Mouse (Mus musculus) Muller cell, postnatal 12 days (primary cell): ENCODE results near the gene Nxnl1.

ENCODE experiments used
- DNase-seq: peaks from one replicate; pipeline ENCODE4 v3.0.0-alpha.2; 2015; ENCODE audit errors: inconsistent ontology term

The Nxnl1 gene

DNA sequence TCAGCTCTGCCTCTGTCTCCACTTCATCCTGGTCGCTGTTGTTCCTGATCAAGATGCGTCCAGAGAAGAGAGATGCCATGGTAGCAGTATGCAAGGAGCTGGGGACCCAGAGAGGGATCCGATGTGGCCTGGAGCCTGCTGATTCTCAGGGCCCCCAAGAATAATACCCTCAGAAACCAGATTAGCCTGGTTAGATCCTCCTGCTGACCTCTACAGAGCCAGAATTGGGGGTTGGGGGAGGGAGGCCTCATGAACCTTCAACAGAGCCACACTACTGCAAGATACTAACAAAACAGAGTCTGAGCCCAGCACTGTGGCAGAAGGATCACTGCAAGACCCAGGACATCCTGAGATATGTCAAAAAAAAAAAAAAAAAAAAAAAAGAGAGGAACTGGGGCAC is at the start of gene Nxnl1:
Nxnl1 (minus strand) TSS at position 101 of the 400 bp plus-strand sequence.
- no peak for DNase-seq

DNA sequence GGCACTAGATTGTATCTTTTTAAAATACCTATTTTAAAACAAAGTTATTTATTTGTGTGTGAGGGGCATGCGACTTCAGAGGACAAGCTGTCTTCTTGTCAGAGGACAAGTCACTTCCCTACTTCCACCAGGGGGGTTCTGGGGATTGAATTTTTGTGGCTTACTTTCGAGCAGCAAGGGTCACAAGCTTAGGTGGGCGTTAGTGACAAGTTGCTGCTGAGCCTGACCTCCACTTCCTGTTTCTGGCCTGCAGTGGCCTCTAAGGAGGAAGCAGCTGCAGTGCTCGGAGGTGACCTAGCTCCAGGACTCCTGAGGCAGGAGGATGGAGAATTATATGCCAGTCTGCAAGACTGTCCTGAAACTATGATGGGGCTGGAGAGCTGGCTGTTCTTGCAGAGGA is 47.0 kb upstream of the Nxnl1 start:
- DNase-seq: no peak

DNA sequence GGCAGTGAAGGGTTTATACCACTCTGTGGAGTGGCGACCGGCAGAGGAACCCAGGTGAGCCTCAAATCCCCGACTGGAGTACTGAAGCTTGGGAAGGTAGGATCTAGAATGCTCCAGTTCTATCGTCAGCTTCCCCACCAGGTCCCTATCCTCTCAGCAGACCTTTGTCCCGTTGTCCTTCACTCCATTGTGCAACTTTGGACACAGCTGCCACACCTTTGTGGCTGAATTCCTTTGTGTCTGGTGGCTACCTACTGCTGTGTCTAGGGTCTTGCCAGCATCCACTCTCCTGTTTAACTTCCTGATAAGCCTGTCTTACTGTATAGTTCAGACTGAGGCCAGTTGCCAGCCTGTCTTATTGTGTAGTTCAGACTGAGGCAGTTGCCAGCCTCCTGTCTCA is 45.7 kb upstream of the Nxnl1 start:
- DNase-seq: no peak

DNA sequence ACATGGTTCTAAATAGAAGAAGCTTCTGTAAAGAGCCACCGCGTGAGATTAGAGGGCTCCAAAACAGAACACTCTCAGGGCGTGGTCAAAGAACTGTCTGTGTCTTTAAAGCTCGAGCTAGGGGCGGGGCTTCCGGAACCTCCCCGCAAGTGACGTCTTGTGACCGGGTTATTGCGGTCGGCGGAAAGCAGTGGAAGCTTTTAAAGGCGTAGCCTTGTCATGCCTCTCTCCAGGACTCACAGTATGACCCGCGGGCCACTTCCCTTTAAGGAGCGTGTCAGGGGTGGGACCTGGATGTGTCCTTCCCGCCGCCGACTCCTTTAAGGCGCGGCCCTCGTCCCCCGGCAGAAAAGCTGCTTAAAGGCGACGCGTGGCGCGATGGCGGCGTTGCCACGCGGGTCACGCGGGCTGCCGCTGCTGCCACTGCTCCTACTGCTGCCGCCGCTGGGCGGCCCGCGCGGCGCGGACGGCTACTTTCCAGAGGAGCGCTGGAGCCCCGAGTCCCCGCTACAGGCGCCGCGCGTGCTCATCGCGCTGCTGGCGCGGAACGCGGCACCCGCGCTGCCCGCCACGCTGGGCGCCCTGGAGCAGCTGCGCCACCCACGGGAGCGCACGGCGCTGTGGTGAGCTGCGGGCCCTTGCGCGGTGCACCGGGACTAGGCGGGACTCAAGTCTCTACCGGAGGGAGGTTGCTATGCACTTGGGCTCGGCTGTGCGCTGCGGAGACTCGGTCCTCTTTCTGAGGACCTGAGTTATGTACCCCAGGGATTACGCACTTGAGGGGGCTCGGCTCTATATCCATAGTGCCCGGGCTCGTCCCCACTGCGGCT is 44.6 kb upstream of the Nxnl1 start, which contains the start of gene Colgalt1:
Colgalt1 (plus strand) TSS at position 177 of the 830 bp plus-strand sequence.
- peak; percentile 99 for DNase-seq

DNA sequence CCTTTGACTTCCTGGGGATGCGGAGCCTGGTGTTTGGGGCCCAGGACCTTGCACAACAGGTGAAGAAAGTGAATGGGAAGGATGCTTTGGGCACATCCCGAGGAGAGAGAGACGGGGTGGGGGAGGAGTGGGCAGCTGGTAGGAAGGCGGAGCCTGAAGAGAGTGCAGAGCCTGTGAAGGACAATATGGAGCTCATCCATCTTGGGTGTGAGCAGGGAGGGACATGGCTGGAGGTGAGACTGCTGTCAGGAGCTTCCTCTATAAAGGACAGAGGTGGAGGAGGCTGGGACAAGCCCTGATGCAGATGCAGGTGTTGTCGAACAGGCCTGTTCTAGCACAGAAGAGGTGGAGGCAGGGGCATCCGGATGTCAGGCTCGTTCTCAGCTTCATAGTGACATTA is 37.6 kb upstream of the Nxnl1 start:
- DNase-seq: no peak

DNA sequence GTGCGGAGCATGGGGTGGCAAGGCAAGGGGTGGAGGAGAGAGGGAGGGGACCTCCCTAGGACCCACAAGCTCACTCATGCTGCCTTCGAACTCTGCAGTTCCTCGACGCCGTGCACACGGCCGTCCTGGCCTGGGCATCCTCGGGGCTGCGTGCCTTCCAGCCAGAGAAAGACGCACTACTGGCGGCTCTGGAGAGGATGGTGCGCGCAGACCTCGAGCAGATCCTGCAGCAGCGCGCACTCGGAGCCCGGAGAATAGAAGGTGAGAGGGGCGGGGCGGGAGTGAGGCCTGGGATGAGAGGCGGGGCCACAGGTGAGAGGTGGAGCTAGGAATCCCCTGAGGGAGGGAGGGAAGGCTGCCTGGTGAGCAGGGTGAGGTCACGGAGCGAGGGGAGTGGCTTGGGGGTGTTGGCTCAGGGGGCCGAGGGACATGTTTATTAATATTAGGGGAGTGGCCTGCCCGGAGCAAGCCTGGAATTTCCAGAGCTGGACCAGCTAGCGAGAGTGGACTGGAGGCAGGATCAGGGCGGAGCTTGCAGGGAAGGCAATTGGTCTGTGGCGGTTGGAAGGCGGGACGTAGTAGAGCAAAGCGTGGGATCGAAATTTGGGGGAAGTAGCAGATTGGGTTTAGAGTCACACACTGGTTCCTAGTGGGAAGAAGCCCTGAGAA is 36.4 kb upstream of the Nxnl1 start:
- peak; percentile 60 for DNase-seq

DNA sequence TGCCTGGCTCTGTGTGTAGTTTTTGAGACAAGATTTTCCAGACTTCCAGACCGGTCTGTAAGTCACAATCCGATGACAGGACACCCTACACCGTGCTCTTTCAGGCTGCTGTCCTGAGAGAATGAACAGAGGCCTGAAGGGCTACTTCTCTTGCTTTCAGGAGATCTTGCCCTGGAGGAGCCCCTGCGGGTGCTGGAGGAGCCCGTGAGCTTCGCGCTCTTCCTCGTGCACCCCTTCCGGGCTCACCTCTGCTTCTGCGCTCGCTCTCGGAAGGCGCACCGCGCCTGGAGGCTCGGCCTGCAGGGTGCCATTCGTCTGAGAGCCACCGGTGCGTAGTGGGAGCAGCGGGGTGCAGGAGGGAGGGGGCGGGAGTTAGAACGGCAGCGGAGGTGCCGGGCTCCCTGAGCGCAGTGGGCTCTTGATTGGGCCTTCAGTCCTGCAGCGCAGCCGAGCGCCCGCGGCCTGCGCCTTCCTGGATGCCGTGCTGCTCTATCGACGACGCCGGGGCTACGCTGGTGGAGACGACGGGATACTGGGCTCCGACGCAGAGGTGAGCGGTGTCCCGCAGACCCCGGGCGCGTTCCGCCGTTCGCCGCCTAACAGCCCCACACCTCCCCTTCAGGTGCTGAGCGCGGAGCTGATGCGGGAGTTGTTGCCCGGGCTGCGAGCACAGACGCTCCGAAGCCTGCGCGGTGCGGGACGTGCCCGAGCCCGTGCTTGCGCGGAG is 35.7 kb upstream of the Nxnl1 start:
- DNase-seq: no peak

DNA sequence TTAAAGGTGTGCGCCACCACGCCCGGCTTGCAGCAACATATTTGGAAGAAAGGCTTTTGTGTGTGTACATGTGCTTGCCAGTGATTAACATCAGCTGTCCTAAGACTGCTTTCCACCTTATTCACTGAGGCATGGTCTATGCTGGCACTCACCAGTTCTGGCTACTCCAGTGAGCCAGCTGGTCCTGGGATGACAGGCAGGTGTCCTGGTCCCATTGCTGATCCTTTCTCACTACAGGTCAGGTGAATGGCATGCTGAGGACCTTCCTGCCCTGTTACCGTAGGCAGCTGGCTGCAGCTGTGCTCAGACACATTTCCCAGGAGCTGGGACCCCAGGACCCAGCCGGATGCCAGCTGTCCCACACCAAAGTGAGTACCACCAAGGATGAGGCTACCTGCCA is 32.4 kb upstream of the Nxnl1 start:
- DNase-seq: no peak

DNA sequence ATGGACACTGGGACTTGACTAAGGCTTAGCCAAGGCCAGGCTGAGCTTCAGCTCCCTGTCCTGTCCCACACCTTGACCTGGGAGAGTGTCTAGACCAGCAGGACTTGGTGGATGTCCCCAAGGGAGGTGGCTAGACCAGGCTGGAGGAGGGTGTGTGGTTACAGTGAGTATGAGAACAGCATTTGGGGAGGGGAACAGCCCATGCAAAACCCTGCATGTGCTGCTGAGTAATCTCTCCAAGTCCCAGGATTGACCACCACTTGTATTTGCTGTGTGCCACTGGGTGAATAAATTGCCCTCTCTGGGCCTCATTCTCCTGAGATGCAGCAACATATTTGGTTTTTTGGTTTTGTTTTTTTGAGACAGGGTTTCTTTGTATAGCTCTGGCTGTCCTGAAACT is 32.0 kb upstream of the Nxnl1 start:
- no peak for DNase-seq

DNA sequence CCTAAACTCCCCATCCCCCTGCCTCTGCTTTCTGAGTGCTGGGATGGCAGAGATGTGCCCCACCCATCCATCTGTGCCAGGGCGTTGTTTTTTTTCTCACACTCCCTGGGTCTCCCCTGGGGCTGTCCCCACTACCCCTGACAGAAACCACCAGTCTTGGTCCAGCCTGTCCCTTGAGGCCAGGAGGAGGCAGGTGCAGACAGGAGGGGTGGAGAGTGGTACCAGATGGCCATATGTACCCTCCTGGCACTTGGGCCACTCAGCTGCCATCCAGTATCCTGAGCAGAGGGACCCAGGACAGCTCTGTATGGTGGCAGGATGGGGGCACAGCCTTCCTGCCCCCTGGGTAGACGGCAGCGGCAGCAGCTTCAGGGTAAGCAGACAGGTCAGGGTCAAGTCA is 31.1 kb upstream of the Nxnl1 start, which contains the start of gene Fam129c:
Fam129c (plus strand) TSS at position 198 of the 400 bp plus-strand sequence.
- DNase-seq: no peak

DNA sequence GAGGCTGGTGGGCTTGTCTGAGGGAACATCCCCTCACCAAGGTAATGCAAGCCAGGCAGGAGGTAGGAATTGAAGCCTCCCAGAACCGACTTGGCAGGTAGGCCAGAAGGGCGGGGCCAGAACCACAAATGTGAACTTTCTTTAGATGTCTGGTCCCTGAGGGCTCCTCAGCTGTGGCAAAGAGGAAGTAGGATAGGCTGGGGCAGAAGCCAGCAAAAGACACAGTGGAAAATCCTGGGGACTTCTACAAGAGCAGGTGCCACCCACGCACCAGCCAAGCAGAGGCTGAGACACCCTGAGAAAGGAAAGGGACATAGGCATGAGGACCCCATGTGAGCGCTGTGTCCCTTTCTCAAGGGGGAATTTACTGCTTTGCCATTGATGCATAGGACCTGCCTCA is 30.4 kb upstream of the Nxnl1 start:
- DNase-seq: no peak

DNA sequence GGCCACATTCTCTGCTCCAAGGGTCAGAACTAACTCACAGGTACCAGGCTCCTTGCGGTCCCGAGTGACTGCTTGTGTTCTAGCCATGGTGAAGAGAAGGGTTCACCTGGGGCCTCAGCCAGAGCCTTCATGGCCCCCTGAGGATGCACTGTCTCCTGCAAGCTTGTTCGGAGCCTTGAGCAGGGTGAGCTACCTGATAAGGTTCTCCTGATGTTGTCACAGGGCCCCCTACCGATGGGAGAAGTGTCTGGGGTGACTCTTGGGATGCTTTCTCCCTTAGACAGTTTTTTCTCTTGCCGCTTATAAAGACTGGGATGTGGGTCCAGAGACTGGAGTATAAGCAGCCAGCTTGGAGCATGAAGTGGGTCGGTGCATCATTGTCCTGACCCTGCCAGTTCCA is 30.0 kb upstream of the Nxnl1 start:
- no peak for DNase-seq

DNA sequence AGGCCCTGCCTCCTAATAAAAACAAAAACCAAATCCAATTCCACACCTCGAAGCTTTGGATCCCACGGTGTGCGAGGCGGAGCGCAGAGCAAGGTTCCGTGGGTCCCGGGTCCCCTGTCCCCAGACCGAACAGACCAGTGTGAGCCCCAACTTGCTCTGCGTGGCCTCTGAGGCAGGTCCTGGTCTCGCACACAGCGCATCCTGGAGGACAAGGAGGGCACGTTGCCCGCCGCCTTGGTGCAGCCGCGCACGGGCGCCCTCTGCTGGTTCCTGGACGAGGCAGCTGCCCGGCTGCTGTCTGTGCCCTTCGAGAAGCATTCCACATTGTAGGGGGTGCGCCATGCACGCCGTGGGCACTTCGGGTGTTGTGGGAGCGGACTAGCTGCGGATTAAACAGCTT is 29.5 kb upstream of the Nxnl1 start:
- DNase-seq: peak; percentile 85

DNA sequence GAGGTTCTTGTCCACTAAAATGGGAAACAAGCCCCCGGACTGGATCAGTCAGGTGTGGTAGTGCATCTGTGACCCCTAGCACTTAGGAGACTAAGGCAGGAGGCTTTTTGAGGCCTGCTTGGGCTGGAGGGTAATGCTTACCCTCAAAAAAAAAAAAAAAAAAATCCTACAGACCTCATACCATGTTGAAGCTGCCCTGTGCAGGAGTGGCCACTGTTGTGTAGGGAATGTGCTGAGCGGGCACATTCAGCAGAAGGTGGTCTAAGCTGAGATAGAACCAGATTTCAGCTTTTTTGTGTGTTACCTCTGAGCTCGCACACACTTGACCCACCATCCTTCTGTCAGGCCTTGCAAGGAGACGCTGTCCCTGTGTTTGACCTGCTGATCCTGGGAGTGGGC is 27.9 kb upstream of the Nxnl1 start:
- no peak for DNase-seq

DNA sequence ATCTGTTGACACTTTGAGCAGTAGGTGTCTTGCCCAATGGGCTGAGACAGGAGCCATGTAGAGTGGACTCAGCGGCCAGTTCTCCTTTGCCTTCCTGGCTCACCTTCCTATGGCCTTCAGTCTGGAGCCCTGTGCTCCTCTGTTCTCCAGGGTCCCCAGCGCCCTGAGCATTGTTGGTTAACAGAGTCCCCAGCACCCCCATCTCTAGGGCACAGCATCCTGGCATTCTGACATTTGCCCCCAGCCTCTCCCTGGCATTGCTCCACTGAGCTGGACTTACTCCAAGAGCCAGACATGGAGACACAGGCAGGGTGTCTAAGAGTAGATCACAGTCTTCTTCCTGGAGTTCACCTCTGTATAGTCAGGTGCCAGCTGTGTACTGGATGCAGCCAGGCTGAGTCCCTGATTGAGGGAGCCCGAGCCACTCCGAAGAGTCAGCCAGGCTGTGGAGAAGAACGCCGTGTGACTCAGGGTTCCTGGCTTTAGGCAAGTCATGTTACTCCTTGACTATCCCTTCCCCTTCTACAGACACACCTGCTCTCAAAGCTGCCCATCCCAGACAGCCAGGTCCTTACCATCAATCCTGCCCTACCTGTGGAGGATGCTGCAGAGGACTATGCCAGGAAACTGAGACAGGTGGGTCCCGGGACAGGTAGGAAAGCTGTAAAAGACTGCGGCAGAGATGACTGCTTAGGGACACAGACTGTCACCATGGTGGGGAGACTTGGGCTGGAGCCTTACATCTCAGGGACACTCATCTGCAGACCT is 27.3 kb upstream of the Nxnl1 start:
- DNase-seq: no peak

DNA sequence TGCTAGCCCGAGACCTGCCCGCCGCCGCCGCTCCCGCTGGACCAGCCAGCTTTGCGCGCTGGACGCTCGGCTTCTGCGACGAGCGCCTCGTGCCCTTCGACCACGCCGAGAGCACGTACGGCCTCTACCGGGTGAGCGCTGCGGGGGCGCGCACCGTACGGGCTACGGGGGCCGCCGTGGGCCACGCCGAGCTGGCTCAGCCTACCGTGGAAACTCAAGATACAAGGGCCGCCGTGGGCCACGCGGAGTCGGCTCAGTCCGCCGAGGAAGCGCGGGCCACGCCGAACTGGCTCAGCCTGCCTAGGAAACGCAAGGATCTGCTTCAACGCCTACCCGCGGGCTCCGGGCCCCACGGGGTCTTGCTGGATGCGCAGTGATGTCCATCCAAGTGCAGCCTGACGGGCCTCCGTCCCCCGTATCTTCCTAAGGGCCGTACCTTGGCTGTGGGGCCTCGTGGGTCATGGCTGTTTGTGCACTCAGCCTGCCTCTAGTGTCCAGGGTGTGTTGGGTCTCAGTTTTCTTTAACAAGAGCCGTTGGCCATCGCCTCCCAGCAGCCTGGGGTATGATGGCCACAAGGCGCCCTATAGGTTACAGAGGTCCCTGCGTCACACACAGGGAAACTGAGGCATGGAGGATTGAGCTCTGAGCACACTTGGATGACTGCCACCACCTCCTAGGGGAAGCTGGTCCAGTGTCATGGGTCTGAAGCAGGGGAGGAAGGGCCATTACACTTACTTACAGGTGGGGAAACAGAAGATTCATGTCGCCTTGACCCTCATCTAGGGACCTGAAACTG is 26.2 kb upstream of the Nxnl1 start:
- no peak for DNase-seq

DNA sequence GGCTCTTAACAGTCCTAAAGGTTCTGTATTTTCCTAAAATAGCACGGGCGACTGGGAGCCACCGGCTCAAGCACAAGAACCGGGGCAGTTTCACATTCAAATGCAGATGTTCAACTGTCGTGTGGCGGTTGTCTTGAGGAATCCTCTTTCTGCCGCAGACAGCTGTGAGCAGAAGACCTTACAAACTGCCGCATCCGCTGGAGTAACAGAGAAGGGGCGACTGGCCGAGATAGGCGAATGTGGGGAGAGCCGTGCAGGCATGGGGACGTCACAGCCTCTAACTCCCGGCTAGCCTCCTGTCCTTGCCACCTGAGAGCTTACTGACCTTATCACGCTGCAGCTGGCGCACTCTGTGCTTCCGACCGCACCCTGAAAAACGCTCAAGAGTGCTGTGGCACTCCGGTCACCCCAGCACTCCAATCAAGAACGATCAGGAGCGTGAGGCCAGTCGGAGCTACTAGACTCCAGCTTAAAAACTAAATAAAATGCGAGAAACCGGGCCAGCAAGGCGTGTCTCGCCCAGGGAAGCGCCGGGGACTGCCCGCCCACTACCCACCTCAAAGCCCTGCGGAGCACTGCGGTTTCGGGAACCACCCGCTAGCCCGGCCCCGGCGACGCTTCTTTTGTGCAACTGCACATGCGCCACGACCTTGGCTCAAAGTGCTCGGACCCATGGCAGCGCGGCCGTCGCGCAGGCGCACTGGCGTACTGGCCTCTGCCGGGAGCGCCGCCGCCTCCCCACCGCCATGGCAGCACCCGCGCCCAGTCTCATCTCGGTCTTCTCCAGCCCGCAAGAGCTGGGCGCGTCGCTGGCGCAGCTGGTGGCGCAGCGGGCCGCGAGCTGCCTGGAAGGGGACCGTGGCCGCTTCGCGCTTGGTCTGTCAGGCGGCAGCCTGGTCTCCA is 25.3 kb upstream of the Nxnl1 start, which contains the start of gene Pgls:
Pgls (plus strand) TSS at position 706 of the 903 bp plus-strand sequence.
- peak; percentile 97 for DNase-seq

DNA sequence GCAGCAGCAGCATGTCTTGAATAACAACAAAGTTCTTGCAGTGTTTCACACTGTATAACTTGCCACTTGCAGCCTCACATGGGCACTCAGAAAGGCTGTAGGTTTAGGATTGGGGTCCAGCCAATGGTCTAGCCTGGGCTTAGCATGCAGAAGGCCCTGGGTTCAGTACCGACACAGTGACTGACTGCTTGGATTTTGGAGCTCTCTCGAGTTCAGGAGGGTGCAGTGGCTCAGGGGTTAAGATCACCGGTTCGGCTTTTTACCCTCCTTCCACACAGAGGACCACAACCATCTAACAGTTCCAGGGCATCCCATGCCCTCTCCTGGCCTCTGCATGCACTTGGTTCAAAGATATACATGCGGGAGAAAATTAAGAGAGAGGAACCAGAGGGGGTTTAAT is 24.6 kb upstream of the Nxnl1 start:
- no peak for DNase-seq

DNA sequence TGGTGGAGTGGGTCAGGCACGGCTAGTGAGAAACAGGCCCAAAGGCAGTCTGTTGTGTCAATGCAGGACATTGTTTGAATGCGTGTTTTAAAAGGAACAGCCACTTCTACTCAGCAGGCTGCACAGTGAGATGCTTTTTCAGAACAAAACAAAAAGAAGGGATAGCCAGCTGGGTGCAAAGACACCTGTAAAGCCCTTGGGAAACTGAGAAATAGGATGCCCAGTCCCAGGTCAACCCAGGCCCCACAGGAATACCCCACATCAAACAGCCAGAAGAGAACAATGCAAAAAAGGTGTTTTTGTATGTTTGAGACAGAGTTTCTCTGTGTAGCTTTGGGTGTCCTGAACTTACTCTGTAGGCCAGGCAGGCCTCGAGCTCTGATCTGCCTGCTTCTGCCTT is 22.4 kb upstream of the Nxnl1 start:
- no peak for DNase-seq

DNA sequence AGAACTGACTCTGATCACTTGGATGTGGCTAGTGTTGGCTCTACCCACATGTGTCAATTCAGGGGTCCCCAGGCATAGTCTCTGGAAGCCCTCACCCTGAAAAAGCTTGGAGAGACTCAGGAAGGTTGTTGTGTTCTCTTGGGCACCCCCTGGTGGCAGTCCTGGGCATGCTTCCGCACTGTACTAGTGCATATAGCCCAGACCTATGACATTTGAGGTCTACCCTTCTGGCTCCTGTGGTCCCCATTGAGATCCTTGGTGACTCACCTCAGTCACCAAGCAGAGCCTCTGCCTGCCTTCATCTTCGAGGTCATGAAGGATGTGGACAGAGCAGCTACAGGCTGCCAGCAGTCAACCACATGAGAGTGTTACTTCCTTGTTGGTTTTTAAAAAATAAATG is 20.5 kb upstream of the Nxnl1 start:
- peak; percentile 57 for DNase-seq
